Mouse (Mus musculus): ENCODE measurements around the gene Oca2. TPM values are rescaled to one million over a fixed set of nuclear protein-coding genes. Genes with fewer than 3 reads are reported as not detected.

Gene Oca2
- polyA plus RNA-seq, 2 experiments, result not detected

DNA sequence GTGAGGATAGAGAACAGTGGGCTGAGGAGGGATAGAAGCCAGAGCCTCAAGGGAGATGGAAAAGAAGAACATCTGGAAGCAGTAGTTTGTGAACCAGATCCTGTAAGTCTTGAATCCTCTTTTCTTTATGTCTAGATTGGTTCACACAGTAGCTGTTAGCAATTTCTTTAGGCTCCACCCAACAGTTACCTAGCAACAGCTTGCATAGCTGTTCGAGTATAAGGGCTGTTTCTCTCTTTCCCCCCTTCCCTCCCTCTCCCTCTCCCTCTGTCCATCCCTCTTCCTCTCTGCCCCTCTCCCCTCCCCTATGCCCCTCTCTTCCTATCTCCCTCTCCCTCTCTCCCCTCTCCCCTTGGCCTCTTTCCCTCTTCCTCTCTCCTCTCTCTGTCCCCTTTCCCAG, 312.2 kb downstream of the Oca2 start:
- Histone ChIP-seq H3K9me3 (ENCODE audit: control insufficient read depth, low read length) (no peaks in the 10 kb centered on the region), H3K27me3 (ENCODE audit: control insufficient read depth, insufficient read depth, low read length) (no peaks in the 10 kb centered on the region), H3K4me2 (replicated peaks; ENCODE audit: low read depth, low read length, severe bottlenecking) (no peak overlapping the region), H3K36me3 (ENCODE audit: control insufficient read depth, insufficient read depth, low read length) (no peaks in the 10 kb centered on the region), H3K4me3 (replicated peaks; ENCODE audit: low read length) (no peak overlapping the region), H3K9ac (ENCODE audit: low read depth, low read length, severe bottlenecking) (no peak overlapping the region), H3K4me1 (ENCODE audit: control insufficient read depth, insufficient read depth, low read length) (no peaks in the 10 kb centered on the region), H3K27ac (replicated peaks; ENCODE audit: low read depth, low read length) (no peak overlapping the region)
- TF ChIP-seq POLR2A (IDR thresholded peaks at IDR 0.05; ENCODE audit: borderline replicate concordance, extremely low read depth, insufficient read depth, insufficient read length), result no peak
- ATAC-seq (ENCODE audit: low FRiP score, low read depth) (no peak), DNase-seq (ENCODE audit: low spot score) (no peak)
- WGBS, result 7% methylated on average over 1 of the region's 1 CpGs

Other genes with a start within 250 kb of the Oca2 start
- gene Nipa1, start 219.8 kb upstream of the Oca2 start, polyA plus RNA-seq (2012; rRNA removed), result 7.1 and 8.4 TPM in 2 replicates
- gene Nipa1, start 219.8 kb upstream of the Oca2 start, polyA plus RNA-seq (2014; fragmentation: Nextera tagmentation; extraction: Ambion mirVana), result 7.3 and 8.4 TPM in 2 replicates
- gene Herc2, start 189.6 kb upstream of the Oca2 start, polyA plus RNA-seq (2012; rRNA removed), result 15.9 and 24.5 TPM in 2 replicates
- gene Herc2, start 189.6 kb upstream of the Oca2 start, polyA plus RNA-seq (2014; fragmentation: Nextera tagmentation; extraction: Ambion mirVana), result 28.3 and 30.6 TPM in 2 replicates